Mouse (Mus musculus) midbrain, embryonic 12.5 days (tissue): Measurements from ENCODE around the gene Slc26a10. TPM values are rescaled to one million over a fixed set of nuclear protein-coding genes. Genes with fewer than 3 reads are reported as not detected.
"Not testable (repeated sequence)": the region's sequence is repeated elsewhere in the genome, so short reads cannot be mapped to it uniquely, and the experiment has no call there.

Experiments
- ATAC-seq: fragments of 200-750 bp; cut with Nextera tagmentation; 2 replicates; pipeline ENCODE4 v1.8.0; 2017; ENCODE audit warnings: low read depth, moderate TSS enrichment, moderate library complexity; ENCODE audit not compliant: low FRiP score
- H3K27ac ChIP-seq: fragments of 300-500 bp; sonication (generic); replicated peaks from 2 replicates; pipeline ENCODE4 v1.5.1; 2016; ENCODE audit warnings: mild to moderate bottlenecking
- H3K27me3 ChIP-seq: fragments of 300-500 bp; sonication (generic); 2 replicates; pipeline ENCODE4 v1.6.1; 2016; ENCODE audit warnings: mild to moderate bottlenecking
- H3K36me3 ChIP-seq: fragments of 300-500 bp; sonication (generic); 2 replicates; pipeline ENCODE4 v1.6.1; 2016
- H3K4me1 ChIP-seq: fragments of 300-500 bp; sonication (generic); 2 replicates; pipeline ENCODE4 v1.6.1; 2016
- H3K4me2 ChIP-seq: fragments of 300-500 bp; sonication (generic); replicated peaks from 2 replicates; pipeline ENCODE4 v1.6.1; 2016; ENCODE audit warnings: mild to moderate bottlenecking, moderate library complexity
- H3K4me3 ChIP-seq: fragments of 300-500 bp; sonication (generic); 2 replicates; pipeline ENCODE4 v1.5.1; 2016; ENCODE audit warnings: mild to moderate bottlenecking
- H3K9ac ChIP-seq: fragments of 300-500 bp; sonication (generic); replicated peaks from 2 replicates; pipeline ENCODE4 v1.6.1; 2016; ENCODE audit warnings: mild to moderate bottlenecking, moderate library complexity
- H3K9me3 ChIP-seq: fragments of 300-500 bp; sonication (generic); 2 replicates; pipeline ENCODE4 v1.6.1; 2016; ENCODE audit warnings: mild to moderate bottlenecking
- WGBS: fragments of 180-500 bp; shearing (Covaris S2); methylation state at CpG from one replicate; pipeline ENCODE4 v1.1.7; 2016; 5-methylcytosine and 5-hydroxymethylcytosine counted together
- polyA plus RNA-seq: library from polyadenylated mRNA; unstranded; fragments of >200 nt; fragmentation: Nextera tagmentation; extraction: Ambion mirVana; gene quantifications from 2 replicates; pipeline ENCODE4 v1.2.1, GENCODE M21; 2016

The Slc26a10 gene
- polyA plus RNA-seq, 1 experiment from 2014 or later = 1.1 TPM

GRCm38 (mm10) chr10:127166771-127167613, 13.5 kb downstream of the Slc26a10 start:
- no peaks in the 10 kb centered on the region for H3K36me3 ChIP-seq
- no peak for ATAC-seq
- H3K4me2 ChIP-seq = peak overlapping the region; percentile 99
- peaks cover 36% of the 10 kb centered on the region for H3K4me1 ChIP-seq
- peak overlapping the region; percentile 63 for H3K4me3 ChIP-seq
- H3K27me3 ChIP-seq = peaks cover 82% of the 10 kb centered on the region
- peak overlapping the region; percentile 81 for H3K9ac ChIP-seq
- 0 out of 2 replicates have a peak overlapping the region, but pooled peaks have one; percentile 69 for H3K27ac ChIP-seq
- 20% methylated on average over 15 of the region's 15 CpGs for WGBS
- H3K9me3 ChIP-seq = no peaks in the 10 kb centered on the region

GRCm38 (mm10) chr10:127166404-127166715, 14.1 kb downstream of the Slc26a10 start:
- Histone ChIP-seq H3K36me3 (no peaks in the 10 kb centered on the region), H3K4me1 (peaks cover 36% of the 10 kb centered on the region), H3K27me3 (peaks cover 75% of the 10 kb centered on the region), H3K4me3 (peak overlapping the region; percentile 63), H3K9me3 (no peaks in the 10 kb centered on the region), H3K9ac (peak overlapping the region; percentile 81), H3K27ac (peak overlapping the region; percentile 69; the same call in 1 of the 2 replicates), H3K4me2 (peak overlapping the region; percentile 99)
- no peak for ATAC-seq
- 3% methylated on average over 11 of the region's 11 CpGs for WGBS

GRCm38 (mm10) chr10:127165654-127166403, 14.6 kb downstream of the Slc26a10 start:
- peaks cover 32% of the 10 kb centered on the region for H3K4me1 ChIP-seq
- H3K9ac ChIP-seq = peak overlapping the region; percentile 81
- H3K9me3 ChIP-seq = no peaks in the 10 kb centered on the region
- H3K4me2 ChIP-seq = peak overlapping the region; percentile 99
- peaks cover 70% of the 10 kb centered on the region for H3K27me3 ChIP-seq
- H3K36me3 ChIP-seq = no peaks in the 10 kb centered on the region
- peak overlapping the region; percentile 69 for H3K27ac ChIP-seq
- WGBS = under 1% methylated on average over 56 of the region's 56 CpGs
- peak; percentile 29 for ATAC-seq
- H3K4me3 ChIP-seq = peak overlapping the region; percentile 63

- WGBS = under 1% methylated on average over 37 of the region's 42 CpGs
Observed at GRCm38 (mm10) chr10:127165354-127165653, 15.1 kb downstream of the Slc26a10 start.

GRCm38 (mm10) chr10:127164631-127165353, 15.7 kb downstream of the Slc26a10 start, which contains the start of gene B4galnt1:
TSS of gene B4galnt1 (plus strand) at chr10:127165225.
- Histone ChIP-seq H3K27ac (peak within 1 kb of the TSS; percentile 69), H3K4me2 (peak within 1 kb of the TSS; percentile 99), H3K4me1 (peaks cover 22% of the 10 kb centered on the region), H3K9ac (peak within 1 kb of the TSS; percentile 81), H3K4me3 (peak within 1 kb of the TSS; percentile 63), H3K9me3 (no peaks in the 10 kb centered on the region), H3K27me3 (peaks cover 60% of the 10 kb centered on the region), H3K36me3 (no peaks in the 10 kb centered on the region)
- 2% methylated on average over 52 of the region's 52 CpGs for WGBS
- peak; percentile 92 for ATAC-seq

More at GRCm38 (mm10) chr10:127165354-127165653, 15.1 kb downstream of the Slc26a10 start:
- H3K4me2 ChIP-seq = peak overlapping the region; percentile 99
- no peaks in the 10 kb centered on the region for H3K36me3 ChIP-seq
- H3K9ac ChIP-seq = peak overlapping the region; percentile 81
- peaks cover 65% of the 10 kb centered on the region for H3K27me3 ChIP-seq
- peak; percentile 69 for ATAC-seq
- peak overlapping the region; percentile 63 for H3K4me3 ChIP-seq
- no peaks in the 10 kb centered on the region for H3K9me3 ChIP-seq
- H3K27ac ChIP-seq = peak overlapping the region; percentile 69
- peaks cover 27% of the 10 kb centered on the region for H3K4me1 ChIP-seq

GRCm38 (mm10) chr10:127164190-127164589, 16.3 kb downstream of the Slc26a10 start:
- H3K9me3 ChIP-seq = no peaks in the 10 kb centered on the region
- H3K4me1 ChIP-seq = peaks cover 20% of the 10 kb centered on the region
- WGBS = 92% methylated on average over 4 of the region's 4 CpGs
- no peak for ATAC-seq
- no peak overlapping the region for H3K27ac ChIP-seq
- H3K36me3 ChIP-seq = no peaks in the 10 kb centered on the region
- H3K4me2 ChIP-seq = peak overlapping the region; percentile 99; the same call in 1 of the 2 replicates
- H3K9ac ChIP-seq = no peak overlapping the region
- peaks cover 54% of the 10 kb centered on the region for H3K27me3 ChIP-seq
- no peak overlapping the region for H3K4me3 ChIP-seq

- not testable (repeated sequence) for H3K27ac ChIP-seq, H3K36me3 ChIP-seq, H3K9ac ChIP-seq, H3K4me3 ChIP-seq, H3K9me3 ChIP-seq, ATAC-seq, H3K4me2 ChIP-seq
- peaks cover 20% of the 10 kb centered on the region for H3K4me1 ChIP-seq
- H3K27me3 ChIP-seq = peaks cover 41% of the 10 kb centered on the region
- 66% methylated on average over 7 of the region's 7 CpGs for WGBS
Observed at GRCm38 (mm10) chr10:127162771-127163261, 17.6 kb downstream of the Slc26a10 start.

GRCm38 (mm10) chr10:127160728-127161127, 19.7 kb downstream of the Slc26a10 start:
- Histone ChIP-seq H3K4me1 (peaks cover 10% of the 10 kb centered on the region), H3K9ac (no peak overlapping the region), H3K27ac (no peak overlapping the region), H3K36me3 (no peaks in the 10 kb centered on the region), H3K9me3 (no peaks in the 10 kb centered on the region), H3K4me3 (no peak overlapping the region), H3K4me2 (no peak overlapping the region), H3K27me3 (peaks cover 20% of the 10 kb centered on the region)
- WGBS = 76% methylated on average over 3 of the region's 3 CpGs
- no peak for ATAC-seq

GRCm38 (mm10) chr10:127160081-127160480, 20.4 kb downstream of the Slc26a10 start:
- Histone ChIP-seq H3K36me3 (no peaks in the 10 kb centered on the region), H3K4me3 (no peak overlapping the region), H3K4me1 (peaks cover 4% of the 10 kb centered on the region), H3K9me3 (no peaks in the 10 kb centered on the region), H3K27ac (no peak overlapping the region), H3K27me3 (peaks cover 14% of the 10 kb centered on the region), H3K4me2 (no peak overlapping the region), H3K9ac (no peak overlapping the region)
- WGBS = 87% methylated on average over 9 of the region's 9 CpGs
- ATAC-seq = no peak

GRCm38 (mm10) chr10:127158471-127158870, 22.0 kb downstream of the Slc26a10 start:
- WGBS = 66% methylated on average over 3 of the region's 3 CpGs
- no peaks in the 10 kb centered on the region for H3K36me3 ChIP-seq

GRCm38 (mm10) chr10:127156511-127156910, 23.9 kb downstream of the Slc26a10 start:
- Histone ChIP-seq H3K36me3 (no peaks in the 10 kb centered on the region), H3K4me2 (no peak overlapping the region), H3K4me3 (no peak overlapping the region), H3K4me1 (no peaks in the 10 kb centered on the region), H3K9ac (no peak overlapping the region), H3K9me3 (no peaks in the 10 kb centered on the region), H3K27me3 (no peaks in the 10 kb centered on the region), H3K27ac (no peak overlapping the region)
- 84% methylated on average over 1 of the region's 1 CpGs for WGBS
- ATAC-seq = no peak

More at GRCm38 (mm10) chr10:127158471-127158870, 22.0 kb downstream of the Slc26a10 start:
- Histone ChIP-seq H3K4me2 (no peak overlapping the region), H3K27ac (no peak overlapping the region), H3K9me3 (no peaks in the 10 kb centered on the region), H3K4me3 (no peak overlapping the region), H3K4me1 (no peaks in the 10 kb centered on the region), H3K9ac (no peak overlapping the region), H3K27me3 (peaks cover 5% of the 10 kb centered on the region)
- no peak for ATAC-seq
